Mouse (Mus musculus) bone marrow macrophage, adult 2 months (primary cell): ENCODE measurements at regions not wholly inside any gene's neighbourhood (a gene's known extent, or its start where the extent isn't known, plus 50 kb on each side); places are given as distances from the start of the nearest gene placed in this dataset.

ENCODE experiments used
- CTCF ChIP-seq: IDR thresholded peaks from 2 replicates; pipeline ENCODE4 v1.5.1; 2012; ENCODE audit warnings: low read depth, mild to moderate bottlenecking, low read length, moderate library complexity
- POLR2A ChIP-seq: IDR thresholded peaks from 2 replicates; pipeline ENCODE4 v1.6.1; 2012; ENCODE audit warnings: mild to moderate bottlenecking, low read depth, low read length, borderline replicate concordance

DNA sequence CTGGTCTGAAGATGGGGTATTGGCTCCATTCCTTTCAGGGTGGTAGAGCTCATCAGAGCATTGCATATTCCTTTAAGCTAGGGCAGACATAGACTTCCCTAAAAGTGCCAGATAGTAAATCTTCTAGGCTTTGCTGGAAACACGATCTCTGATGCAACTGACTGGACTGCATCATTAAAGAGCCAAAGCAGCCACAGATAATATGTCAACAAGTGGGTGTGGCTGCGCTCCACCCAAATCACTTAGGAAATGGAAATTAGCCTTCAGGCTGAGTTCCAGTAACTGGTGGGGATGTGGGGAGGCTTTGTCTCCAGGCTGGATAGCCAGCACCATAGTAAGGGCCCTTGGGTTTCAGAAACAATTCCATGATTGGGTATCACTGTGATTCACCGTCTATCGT lies 97.3 kb upstream of the Gm12728 start:
- TF ChIP-seq CTCF (no peak), POLR2A (no peak)
